Mouse (Mus musculus): ENCODE results near the gene Hist3h2a. TPM values are rescaled to one million over a fixed set of nuclear protein-coding genes. Genes with fewer than 3 reads are reported as not detected.
"Not testable (repeated sequence)": the region's sequence is repeated elsewhere in the genome, so short reads cannot be mapped to it uniquely, and the experiment has no call there.

Hist3h2a gene
- polyA plus RNA-seq, 1 experiment from 2014 or later, result 91.9 TPM

GRCm38 (mm10) chr11:58949480-58950431 lies 4.7 kb upstream of the Hist3h2a start:
- peaks cover 35% of the 10 kb centered on the region for H3K4me1 ChIP-seq
- no peaks in the 10 kb centered on the region for H3K9me3 ChIP-seq
- whole genome bisulfite sequencing, result 2% methylated on average over 20 of the region's 20 CpGs
- no peaks in the 10 kb centered on the region for H3K36me3 ChIP-seq (replicated peaks)
- H3K27ac ChIP-seq, result peak overlapping the region; percentile 99
- H3K4me3 ChIP-seq (replicated peaks), result peak overlapping the region; percentile 64
- H3K9ac ChIP-seq, result peak overlapping the region; percentile 91
- peak overlapping the region; percentile 60 for H3K4me2 ChIP-seq
- no peaks in the 10 kb centered on the region for H3K27me3 ChIP-seq
- peak; percentile 47 for ATAC-seq (ENCODE audit: low FRiP score)

GRCm38 (mm10) chr11:58951210-58951609 lies 3.3 kb upstream of the Hist3h2a start:
- H3K36me3 ChIP-seq (replicated peaks), result no peaks in the 10 kb centered on the region
- peak overlapping the region; percentile 53; the same call in 1 of the 2 replicates for H3K27ac ChIP-seq
- H3K4me3 ChIP-seq (replicated peaks), result no peak overlapping the region
- H3K27me3 ChIP-seq, result no peaks in the 10 kb centered on the region
- no peak overlapping the region for H3K4me2 ChIP-seq
- H3K9me3 ChIP-seq, result no peaks in the 10 kb centered on the region
- no peak for ATAC-seq (ENCODE audit: low FRiP score)
- WGBS, result 71% methylated on average over 5 of the region's 5 CpGs
- no peak overlapping the region for H3K9ac ChIP-seq
- H3K4me1 ChIP-seq, result peaks cover 38% of the 10 kb centered on the region

GRCm38 (mm10) chr11:58953351-58954169 lies 925 bp upstream of the Hist3h2a start:
- Histone ChIP-seq H3K4me2 (peak overlapping the region; percentile 92), H3K4me1 (peaks cover 49% of the 10 kb centered on the region), H3K9ac (peak overlapping the region; percentile 91), H3K4me3 (replicated peaks) (peak overlapping the region; percentile 71), H3K9me3 (no peaks in the 10 kb centered on the region), H3K36me3 (replicated peaks) (peaks cover 9% of the 10 kb centered on the region), H3K27ac (peak overlapping the region; percentile 100), H3K27me3 (no peaks in the 10 kb centered on the region)
- ATAC-seq (ENCODE audit: low FRiP score), result peak; percentile 39
- under 1% methylated on average over 33 of the region's 33 CpGs for WGBS

- H3K9ac ChIP-seq, result peak overlapping the region; percentile 91
- peak overlapping the region; percentile 100 for H3K27ac ChIP-seq
- ATAC-seq (ENCODE audit: low FRiP score); H3K27me3 ChIP-seq; H3K9me3 ChIP-seq; H3K36me3 ChIP-seq (replicated peaks): not testable (repeated sequence)
- H3K4me2 ChIP-seq, result peak overlapping the region; percentile 92
- H3K4me1 ChIP-seq, result peaks cover 52% of the 10 kb centered on the region
- H3K4me3 ChIP-seq (replicated peaks), result peak overlapping the region; percentile 71
- WGBS, result under 1% methylated on average over 13 of the region's 17 CpGs
These were observed 390 bp upstream of the Hist3h2a start for GRCm38 (mm10) chr11:58954170-58954419.

GRCm38 (mm10) chr11:58955143-58955867 lies 820 bp downstream of the Hist3h2a start:
- H3K27ac ChIP-seq, result peak overlapping the region; percentile 100
- peak overlapping the region; percentile 78 for H3K4me2 ChIP-seq
- ATAC-seq (ENCODE audit: low FRiP score), result peak; percentile 36; the same call in 1 of the 2 replicates
- H3K36me3 ChIP-seq (replicated peaks), result peaks cover 9% of the 10 kb centered on the region
- peak overlapping the region; percentile 96 for H3K9ac ChIP-seq
- peak overlapping the region; percentile 71 for H3K4me3 ChIP-seq (replicated peaks)
- H3K27me3 ChIP-seq, result no peaks in the 10 kb centered on the region
- H3K9me3 ChIP-seq, result no peaks in the 10 kb centered on the region
- H3K4me1 ChIP-seq, result peaks cover 57% of the 10 kb centered on the region
- WGBS, result under 1% methylated on average over 20 of the region's 20 CpGs

- 24% methylated on average over 8 of the region's 8 CpGs for WGBS
- Histone ChIP-seq H3K27me3 (no peaks in the 10 kb centered on the region), H3K4me2 (peak overlapping the region; percentile 78), H3K4me1 (peaks cover 55% of the 10 kb centered on the region), H3K9ac (peak overlapping the region; percentile 96), H3K9me3 (no peaks in the 10 kb centered on the region), H3K36me3 (replicated peaks) (peaks cover 9% of the 10 kb centered on the region), H3K27ac (peak overlapping the region; percentile 100), H3K4me3 (replicated peaks) (peak overlapping the region; percentile 71)
- ATAC-seq (ENCODE audit: low FRiP score), result no peak
These were observed 1.4 kb downstream of the Hist3h2a start for GRCm38 (mm10) chr11:58955868-58956257.

- H3K9me3 ChIP-seq, result peaks cover 6% of the 10 kb centered on the region
- H3K9ac ChIP-seq, result peak overlapping the region; percentile 96
- peak overlapping the region; percentile 71 for H3K4me3 ChIP-seq (replicated peaks)
- H3K27me3 ChIP-seq, result peaks cover 9% of the 10 kb centered on the region; the same call in 1 of the 2 replicates
- 95% methylated on average over 5 of the region's 5 CpGs for WGBS
- no peak for ATAC-seq (ENCODE audit: low FRiP score)
- H3K27ac ChIP-seq, result no peak overlapping the region
- peaks cover 9% of the 10 kb centered on the region for H3K36me3 ChIP-seq (replicated peaks)
- peaks cover 46% of the 10 kb centered on the region for H3K4me1 ChIP-seq
- H3K4me2 ChIP-seq, result peak overlapping the region; percentile 78
These were observed 2.9 kb downstream of the Hist3h2a start for GRCm38 (mm10) chr11:58957226-58957914.

GRCm38 (mm10) chr11:58958536-58958935 lies 4.1 kb downstream of the Hist3h2a start:
- Histone ChIP-seq H3K27ac (no peak overlapping the region), H3K27me3 (peaks cover 9% of the 10 kb centered on the region; the same call in 1 of the 2 replicates), H3K9ac (no peak overlapping the region), H3K36me3 (replicated peaks) (peaks cover 9% of the 10 kb centered on the region), H3K4me2 (0 out of 2 replicates have a peak overlapping the region, but pooled peaks have one; percentile 19), H3K4me1 (peaks cover 39% of the 10 kb centered on the region), H3K9me3 (peaks cover 6% of the 10 kb centered on the region), H3K4me3 (replicated peaks) (no peak overlapping the region)
- 85% methylated on average over 6 of the region's 6 CpGs for WGBS
- ATAC-seq (ENCODE audit: low FRiP score), result no peak

GRCm38 (mm10) chr11:58959186-58959825 lies 4.8 kb downstream of the Hist3h2a start:
- no peak for ATAC-seq (ENCODE audit: low FRiP score)
- Histone ChIP-seq H3K4me1 (peaks cover 37% of the 10 kb centered on the region), H3K4me3 (replicated peaks) (peak overlapping the region; percentile 40), H3K9ac (peak overlapping the region; percentile 59), H3K4me2 (peak overlapping the region; percentile 77), H3K27me3 (peaks cover 9% of the 10 kb centered on the region; the same call in 1 of the 2 replicates), H3K9me3 (peaks cover 6% of the 10 kb centered on the region), H3K27ac (0 out of 2 replicates have a peak overlapping the region, but pooled peaks have one; percentile 25), H3K36me3 (replicated peaks) (peaks cover 9% of the 10 kb centered on the region)
- 38% methylated on average over 15 of the region's 15 CpGs for WGBS

- Histone ChIP-seq H3K36me3 (replicated peaks) (peaks cover 9% of the 10 kb centered on the region), H3K4me2 (peak overlapping the region; percentile 77), H3K27ac (peak overlapping the region; percentile 20; the same call in 1 of the 2 replicates), H3K4me1 (peaks cover 43% of the 10 kb centered on the region), H3K4me3 (replicated peaks) (peak overlapping the region; percentile 40), H3K27me3 (peaks cover 9% of the 10 kb centered on the region; the same call in 1 of the 2 replicates), H3K9ac (peak overlapping the region; percentile 59), H3K9me3 (peaks cover 6% of the 10 kb centered on the region)
- WGBS, result 1% methylated on average over 40 of the region's 40 CpGs
- ATAC-seq (ENCODE audit: low FRiP score), result peak; percentile 87
These were observed 5.5 kb downstream of the Hist3h2a start for GRCm38 (mm10) chr11:58959921-58960465.
